Mouse (Mus musculus) c-Kit-positive CD71-negative TER-119-negative erythroid progenitor cells, embryonic 14.5 days (primary cell): Measurements from ENCODE around the gene Cdkn3.
"Not testable (repeated sequence)": the region's sequence is repeated elsewhere in the genome, so short reads cannot be mapped to it uniquely, and the experiment has no call there.

ENCODE experiments used
- DNase-seq: peaks from one replicate; pipeline ENCODE4 v3.0.0-alpha.2; 2013; ENCODE audit warnings: low read depth

The Cdkn3 gene

GRCm38 (mm10) chr14:46783327-46783926 lies 23.1 kb downstream of the Cdkn3 start:
- no peak for DNase-seq

GRCm38 (mm10) chr14:46785247-46785646 lies 24.9 kb downstream of the Cdkn3 start:
- no peak for DNase-seq

GRCm38 (mm10) chr14:46787454-46787786 lies 27.1 kb downstream of the Cdkn3 start:
- DNase-seq = no peak

- DNase-seq = peak; percentile 81
Observed at GRCm38 (mm10) chr14:46787787-46788504, 27.6 kb downstream of the Cdkn3 start, which contains the start of gene Cnih1. Gene Cnih1, minus strand, starts transcription at chr14:46788411.

- DNase-seq = no peak
Observed at GRCm38 (mm10) chr14:46788505-46788901, 28.2 kb downstream of the Cdkn3 start.

- no peak for DNase-seq
Observed at GRCm38 (mm10) chr14:46790303-46790702, 30.0 kb downstream of the Cdkn3 start.

- no peak for DNase-seq
Observed at GRCm38 (mm10) chr14:46790723-46791122, 30.4 kb downstream of the Cdkn3 start.

- no peak for DNase-seq
Observed at GRCm38 (mm10) chr14:46794157-46794556, 33.8 kb downstream of the Cdkn3 start.

GRCm38 (mm10) chr14:46800684-46801345 lies 40.5 kb downstream of the Cdkn3 start:
- no peak for DNase-seq

GRCm38 (mm10) chr14:46803259-46803658 lies 42.9 kb downstream of the Cdkn3 start:
- DNase-seq = no peak

- no peak for DNase-seq
Observed at GRCm38 (mm10) chr14:46803791-46804190, 43.5 kb downstream of the Cdkn3 start.

- DNase-seq = no peak
Observed at GRCm38 (mm10) chr14:46806186-46806585, 45.8 kb downstream of the Cdkn3 start.

- no peak for DNase-seq
Observed at GRCm38 (mm10) chr14:46807927-46808326, 47.6 kb downstream of the Cdkn3 start.

- no peak for DNase-seq
Observed at GRCm38 (mm10) chr14:46815640-46816039, 55.3 kb downstream of the Cdkn3 start.

GRCm38 (mm10) chr14:46816916-46817622 lies 56.7 kb downstream of the Cdkn3 start:
- no peak for DNase-seq

- no peak for DNase-seq
Observed at GRCm38 (mm10) chr14:46818743-46819142, 58.4 kb downstream of the Cdkn3 start.

GRCm38 (mm10) chr14:46819961-46820360 lies 59.6 kb downstream of the Cdkn3 start:
- not testable (repeated sequence) for DNase-seq
